Mouse (Mus musculus) brown adipose tissue, adult 24 weeks (tissue): ENCODE data around the gene Pin1. TPM values are rescaled to one million over a fixed set of nuclear protein-coding genes. Genes with fewer than 3 reads are reported as not detected.
"Not testable (repeated sequence)": the region's sequence is repeated elsewhere in the genome, so short reads cannot be mapped to it uniquely, and the experiment has no call there.

Experiments
- H3K27ac ChIP-seq: fragments of 200-500 bp; replicated peaks from 2 replicates; pipeline ENCODE4 v1.5.1; 2012; ENCODE audit warnings: low read depth, mild to moderate bottlenecking, low read length
- H3K4me1 ChIP-seq: fragments of 200-500 bp; 2 replicates; pipeline ENCODE4 v1.6.1; 2012; ENCODE audit warnings: low read length, mixed read lengths; ENCODE audit not compliant: control insufficient read depth, insufficient read depth, insufficient read length
- H3K4me3 ChIP-seq: fragments of 200-500 bp; 2 replicates; pipeline ENCODE4 v1.5.1; 2012; ENCODE audit warnings: low read depth, mild to moderate bottlenecking, low read length, moderate library complexity; ENCODE audit not compliant: insufficient read depth
- polyA plus RNA-seq: library from polyadenylated mRNA; stranded (reverse); fragments of >200 nt; gene quantifications from 2 replicates; pipeline ENCODE4 v1.2.4, GENCODE M21; 2012; ENCODE audit not compliant: missing spikeins, insufficient read depth, insufficient read length

The Pin1 gene
- polyA plus RNA-seq, 1 experiment: 17.2 TPM

DNA sequence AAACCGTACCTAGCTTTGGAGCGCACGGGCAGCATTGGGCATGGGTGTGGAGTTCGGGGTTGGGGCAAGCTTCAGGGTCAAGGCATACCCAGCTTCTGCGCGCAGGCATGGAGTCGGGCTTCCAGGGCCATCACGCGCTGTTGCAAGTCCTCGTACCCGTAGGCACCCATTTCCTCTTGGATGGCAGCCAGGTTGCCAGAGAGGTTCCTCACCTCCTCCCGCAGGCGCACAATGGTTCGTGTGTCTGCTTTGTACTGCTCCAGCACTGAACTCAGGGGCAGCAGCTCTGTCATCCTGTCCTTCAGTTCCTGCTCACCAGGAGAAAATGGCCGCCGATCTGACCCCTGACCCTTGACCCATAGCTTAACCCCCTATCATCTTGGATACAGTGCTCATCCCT is 20.2 kb downstream of the Pin1 start:
- Histone ChIP-seq H3K4me3 (no peak overlapping the region), H3K27ac (no peak overlapping the region), H3K4me1 (no peaks in the 10 kb centered on the region)

DNA sequence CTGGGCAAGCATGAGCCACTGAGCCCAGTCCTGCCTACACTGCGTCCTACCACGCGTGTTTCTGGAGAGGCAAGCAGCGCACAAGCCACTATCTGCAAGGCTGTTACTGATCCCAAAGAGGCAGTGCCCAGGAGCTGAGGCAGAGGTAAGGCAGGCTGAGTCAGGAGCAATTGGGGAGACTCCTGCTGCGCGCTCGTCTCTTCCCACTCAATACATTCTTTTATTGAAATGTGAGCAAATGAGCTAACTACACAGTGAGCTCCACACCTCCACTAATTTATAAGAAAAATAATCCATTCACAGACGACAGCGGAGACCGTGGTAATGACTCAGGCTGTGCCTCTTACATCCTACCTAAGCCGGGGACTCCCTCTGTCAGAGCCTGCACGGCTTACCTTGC is 26.0 kb downstream of the Pin1 start:
- no peak overlapping the region for H3K27ac ChIP-seq
- H3K4me3 ChIP-seq: no peak overlapping the region
- H3K4me1 ChIP-seq: no peaks in the 10 kb centered on the region

DNA sequence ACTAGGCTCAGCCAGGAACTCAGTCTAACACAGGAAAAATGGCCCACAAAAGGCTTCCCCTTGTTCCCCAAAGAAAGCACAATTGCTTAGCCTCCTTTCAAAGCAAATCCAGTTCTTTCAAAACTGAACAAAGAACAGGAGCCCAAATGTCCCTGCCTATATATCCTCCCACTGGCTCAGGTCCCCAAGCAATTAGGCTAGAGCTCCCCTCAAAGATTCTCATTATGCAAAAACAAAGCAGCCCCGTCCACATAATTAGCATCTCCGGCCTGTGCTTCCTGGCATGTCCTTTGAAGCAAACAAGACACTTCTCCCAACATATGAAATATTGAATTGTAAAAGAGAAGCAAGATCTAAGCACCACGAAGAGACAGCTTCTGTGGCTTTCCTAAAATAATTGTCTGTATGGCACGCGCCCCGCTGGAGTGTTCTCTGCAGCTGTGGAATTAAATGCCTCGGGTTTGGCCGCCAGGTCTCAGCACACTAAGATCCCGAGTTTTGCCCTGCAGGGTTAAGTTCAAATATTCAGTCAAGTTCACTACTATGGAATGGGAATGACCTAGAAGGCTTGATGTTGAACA is 28.6 kb downstream of the Pin1 start:
- H3K4me1 ChIP-seq: no peaks in the 10 kb centered on the region
- no peak overlapping the region for H3K4me3 ChIP-seq
- no peak overlapping the region for H3K27ac ChIP-seq

DNA sequence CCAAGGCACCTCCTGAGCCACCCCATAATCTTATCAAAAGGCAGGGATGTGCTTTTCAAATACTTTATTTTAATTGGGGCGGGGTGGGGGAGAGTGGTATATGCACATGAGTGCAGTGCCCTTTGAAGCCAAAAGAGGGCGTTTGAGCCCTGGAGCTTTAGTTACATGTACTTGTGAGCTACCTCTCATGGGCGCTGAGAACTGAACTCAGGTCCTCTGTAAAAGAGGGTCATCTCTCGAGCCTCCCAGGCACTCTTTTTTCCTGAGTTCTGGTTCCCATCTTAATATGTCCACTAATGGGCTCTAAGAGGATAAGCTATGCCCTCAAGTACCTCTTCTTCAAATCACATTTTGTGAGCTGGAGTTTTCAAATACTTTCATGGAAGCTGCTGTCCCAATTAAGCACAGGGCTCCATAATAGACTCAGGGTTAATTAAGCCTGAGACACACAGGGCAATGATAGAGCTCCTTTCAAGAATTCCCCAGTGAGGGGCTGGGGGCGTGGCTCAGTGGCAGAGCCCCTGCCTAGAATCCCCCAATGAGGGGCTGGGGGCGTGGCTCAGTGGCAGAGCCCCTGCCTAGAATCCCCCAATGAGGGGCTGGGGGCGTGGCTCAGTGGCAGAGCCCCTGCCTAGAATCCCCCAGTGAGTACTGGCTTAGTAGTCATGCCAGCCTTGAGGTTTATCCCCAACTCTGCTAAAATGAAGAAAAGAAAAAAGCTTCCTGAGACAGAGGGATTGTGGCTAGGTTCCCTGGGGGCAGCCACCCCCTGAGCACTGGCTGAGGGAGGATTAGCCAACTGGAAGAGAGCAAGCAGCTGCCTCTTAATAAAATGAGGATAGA is 29.9 kb downstream of the Pin1 start:
- H3K4me3 ChIP-seq: no peak overlapping the region

DNA sequence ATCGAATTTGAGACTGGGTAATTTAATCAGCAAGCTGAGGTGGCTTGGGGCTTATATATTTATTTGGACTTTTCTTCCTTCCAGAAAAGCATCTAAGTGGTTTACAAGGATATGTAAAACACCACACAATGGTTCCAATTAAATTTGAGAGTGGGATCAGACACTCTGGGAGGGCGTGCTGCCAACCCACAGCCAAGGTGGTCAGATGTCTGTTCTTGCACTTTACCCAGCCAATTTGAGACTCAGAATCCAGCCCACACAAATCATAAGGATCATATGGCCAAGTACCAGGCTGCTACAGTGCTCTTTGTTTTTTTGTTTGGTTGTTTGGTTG is 30.5 kb downstream of the Pin1 start:
- no peak overlapping the region for H3K27ac ChIP-seq
- no peaks in the 10 kb centered on the region for H3K4me1 ChIP-seq
- no peak overlapping the region for H3K4me3 ChIP-seq

More for the DNA sequence above, 29.9 kb downstream of the Pin1 start:
- Histone ChIP-seq H3K27ac (no peak overlapping the region), H3K4me1 (no peaks in the 10 kb centered on the region)

DNA sequence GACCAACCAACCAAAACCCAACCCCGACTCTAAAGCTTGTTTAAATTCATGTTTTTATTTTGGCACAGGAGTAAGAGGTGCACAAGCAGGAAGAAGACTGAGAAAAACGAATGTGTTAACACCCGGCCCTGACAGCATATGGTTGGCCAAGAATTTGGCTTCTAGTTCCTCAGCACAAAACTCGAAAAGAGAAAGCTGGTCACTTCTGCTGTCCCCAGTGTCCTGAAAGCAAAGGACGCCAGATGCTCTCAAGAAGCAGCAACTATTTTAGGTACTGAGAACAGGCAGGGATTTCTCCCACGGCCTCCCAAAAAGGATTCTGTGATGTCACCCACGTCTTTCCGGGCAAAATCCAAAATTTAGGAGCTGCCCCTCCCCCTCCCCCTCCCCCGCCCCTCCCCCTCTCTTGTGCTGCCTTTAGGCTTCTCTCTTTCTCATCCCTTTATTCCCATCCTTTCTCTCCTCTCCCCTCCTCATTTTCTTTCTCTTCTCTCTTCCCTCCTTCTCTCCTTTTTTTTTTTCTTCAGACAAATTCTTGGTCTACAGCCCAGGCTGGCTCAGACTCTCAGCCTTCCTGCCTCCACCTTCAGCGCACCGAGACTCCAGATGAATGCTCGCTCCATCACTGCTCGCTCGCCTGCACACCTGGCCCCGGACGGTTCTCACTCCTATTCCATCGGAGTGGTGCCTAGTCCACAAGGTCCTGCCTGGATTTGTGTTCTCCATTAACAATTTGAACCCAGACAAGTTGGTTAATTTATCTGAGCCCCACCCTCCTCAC is 33.4 kb downstream of the Pin1 start:
- Histone ChIP-seq H3K27ac (no peak overlapping the region), H3K4me1 (no peaks in the 10 kb centered on the region), H3K4me3 (no peak overlapping the region)

DNA sequence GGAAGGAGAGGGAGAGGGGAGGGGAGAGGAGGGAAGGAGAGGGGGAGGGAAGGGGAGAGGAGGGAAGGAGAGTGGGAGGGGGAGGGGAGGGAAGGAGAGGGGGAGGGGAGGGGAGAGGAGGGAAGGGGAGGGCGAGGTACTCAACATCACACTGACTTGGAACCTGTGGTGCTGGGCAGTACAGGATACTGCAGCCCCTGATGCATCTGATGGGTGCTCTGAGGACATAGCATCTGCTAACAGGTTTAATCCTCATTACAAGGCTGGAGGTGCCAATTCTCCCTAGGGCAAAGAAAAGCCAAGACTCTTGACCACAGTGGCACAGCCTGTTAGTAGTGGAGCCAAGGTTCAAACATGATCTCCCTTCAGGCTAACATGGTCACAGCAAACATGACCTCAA is 37.5 kb downstream of the Pin1 start:
- no peak overlapping the region for H3K4me3 ChIP-seq
- H3K4me1 ChIP-seq: no peaks in the 10 kb centered on the region
- no peak overlapping the region for H3K27ac ChIP-seq

DNA sequence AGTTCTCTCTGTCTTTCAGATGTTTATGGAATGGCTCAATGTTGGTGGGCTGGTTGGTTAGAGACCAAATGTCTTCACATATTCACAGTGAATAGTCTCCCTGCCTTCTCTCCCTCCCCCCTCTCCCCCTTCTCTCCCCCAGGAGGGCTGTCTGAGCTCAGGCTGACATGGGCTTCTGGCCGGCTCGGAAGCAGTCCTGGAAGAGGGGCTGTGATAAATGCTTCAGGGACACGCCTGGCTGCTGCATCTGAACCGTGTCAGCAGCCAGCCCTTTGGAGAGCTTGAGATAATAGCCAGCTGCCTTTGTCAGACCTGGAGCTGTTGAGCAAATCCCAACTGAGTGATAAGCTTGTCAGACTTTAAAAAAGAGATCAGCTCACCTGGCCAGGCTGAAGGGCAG is 38.0 kb downstream of the Pin1 start:
- no peak overlapping the region for H3K27ac ChIP-seq
- H3K4me1 ChIP-seq: no peaks in the 10 kb centered on the region
- H3K4me3 ChIP-seq: no peak overlapping the region

DNA sequence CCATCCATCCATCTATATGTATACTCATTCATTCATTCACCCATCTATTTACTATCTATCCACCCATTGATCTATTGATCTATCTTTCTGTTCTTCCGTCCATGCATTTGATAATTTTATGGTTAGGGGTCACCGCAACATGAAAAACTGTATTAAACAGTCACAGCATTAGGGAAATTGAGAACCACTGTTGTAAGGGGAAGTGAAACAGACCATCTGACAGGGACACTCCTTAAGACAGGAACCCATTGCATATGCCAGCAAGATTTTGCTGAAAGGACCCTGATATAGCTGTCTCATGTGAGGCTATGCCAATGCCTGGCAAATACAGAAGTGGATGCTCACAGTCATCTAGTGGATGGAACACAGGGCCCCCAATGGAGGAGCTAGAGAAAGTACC is 38.6 kb downstream of the Pin1 start:
- not testable (repeated sequence) for H3K4me1 ChIP-seq, H3K27ac ChIP-seq, H3K4me3 ChIP-seq

DNA sequence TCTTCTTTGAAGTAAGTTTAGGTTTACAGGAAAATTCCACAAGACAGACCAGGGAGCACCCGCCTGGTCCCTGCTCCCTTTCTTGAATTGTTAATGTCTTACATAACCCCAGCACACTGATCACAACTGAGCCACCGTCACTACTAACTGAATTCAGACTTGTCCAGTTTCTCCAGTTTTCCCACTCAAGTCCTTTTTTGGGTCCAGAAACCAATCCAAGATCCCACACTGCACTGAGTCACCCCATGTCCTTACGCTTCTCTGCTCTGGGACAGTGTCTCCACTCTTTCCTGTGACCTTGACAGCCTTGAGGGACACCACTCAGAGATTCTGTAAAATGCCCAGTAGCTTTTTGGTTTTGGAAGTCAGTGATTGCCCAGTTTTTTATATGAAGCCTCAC is 41.0 kb downstream of the Pin1 start:
- H3K4me3 ChIP-seq: no peak overlapping the region
- no peaks in the 10 kb centered on the region for H3K4me1 ChIP-seq
- H3K27ac ChIP-seq: no peak overlapping the region

DNA sequence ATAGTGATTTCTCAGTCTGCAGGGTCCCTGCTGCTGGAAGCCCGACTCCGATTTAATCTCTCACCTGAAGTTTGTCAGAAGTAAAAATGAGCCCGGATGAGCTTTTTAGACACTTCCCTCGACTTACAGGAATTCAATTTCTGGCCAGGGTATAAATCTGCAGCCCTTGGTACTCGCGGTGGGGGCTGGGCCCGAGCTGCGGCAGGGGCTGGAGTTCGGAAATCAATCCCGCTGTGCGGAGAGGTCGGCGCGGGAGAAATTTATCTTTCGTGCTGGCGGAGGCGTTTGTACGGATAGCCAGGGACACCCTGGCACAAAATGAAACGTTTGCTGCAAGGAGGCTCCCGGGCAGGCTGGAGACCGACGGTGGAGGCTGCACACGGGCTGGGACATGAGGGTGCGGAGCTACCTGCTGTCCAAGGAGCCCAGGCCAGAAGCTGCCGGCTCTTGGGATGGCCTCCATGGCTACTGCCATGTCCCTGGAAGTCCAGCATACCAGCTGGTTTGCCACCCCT is 42.9 kb downstream of the Pin1 start:
- Histone ChIP-seq H3K27ac (no peak overlapping the region), H3K4me1 (no peaks in the 10 kb centered on the region), H3K4me3 (peak overlapping the region; percentile 17; the same call in 1 of the 2 replicates)

DNA sequence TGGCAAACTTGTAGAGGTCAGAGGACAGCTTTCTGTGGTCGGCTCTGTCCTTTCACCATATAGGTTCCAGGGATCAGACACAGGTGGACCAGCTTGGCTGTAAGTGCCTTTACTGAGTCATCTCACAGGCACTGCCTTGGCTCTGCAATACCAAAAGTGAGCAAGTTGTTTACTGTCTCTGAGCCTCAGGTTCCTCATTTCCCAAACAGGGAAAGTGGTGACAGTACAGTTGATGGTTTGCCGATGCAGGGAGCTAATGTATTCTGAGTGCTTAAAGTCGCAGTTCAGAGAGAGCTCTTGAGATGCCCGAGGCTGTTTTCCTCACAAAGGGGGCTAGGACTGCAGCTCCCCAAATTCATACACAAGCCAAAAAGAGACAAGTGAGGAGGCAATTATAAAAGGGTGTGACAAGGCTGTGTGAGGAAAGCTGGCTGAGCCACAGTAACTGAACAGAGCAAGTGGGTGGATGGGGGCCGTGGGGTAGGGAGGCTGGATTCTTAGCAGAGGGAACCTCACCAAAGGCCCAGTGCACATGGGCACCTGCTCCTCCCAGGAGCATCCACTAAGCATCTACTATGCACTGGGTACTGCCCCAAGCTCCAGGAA is 44.3 kb downstream of the Pin1 start:
- no peak overlapping the region for H3K27ac ChIP-seq
- H3K4me3 ChIP-seq: no peak overlapping the region
- no peaks in the 10 kb centered on the region for H3K4me1 ChIP-seq

DNA sequence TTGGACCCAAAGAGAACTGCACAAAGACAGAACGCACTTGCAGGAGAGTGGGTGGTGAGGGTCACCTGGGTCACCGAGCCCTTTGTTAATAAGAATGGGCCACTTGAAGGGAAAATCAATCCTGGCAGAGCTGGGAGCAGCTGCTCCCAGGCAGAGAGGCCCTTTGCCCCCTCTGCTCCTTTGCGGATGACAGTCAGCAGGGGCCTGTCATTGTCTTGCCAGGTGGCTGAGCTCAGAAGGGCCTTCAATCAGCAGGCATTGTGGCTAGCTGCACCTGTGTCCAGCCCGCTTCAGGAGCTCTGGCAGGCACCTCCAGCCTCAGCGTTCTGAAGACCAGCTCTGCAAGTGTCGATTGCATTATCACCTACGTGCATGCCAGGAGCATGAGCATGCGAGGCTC is 45.6 kb downstream of the Pin1 start:
- no peaks in the 10 kb centered on the region for H3K4me1 ChIP-seq
- no peak overlapping the region for H3K27ac ChIP-seq
- H3K4me3 ChIP-seq: no peak overlapping the region

DNA sequence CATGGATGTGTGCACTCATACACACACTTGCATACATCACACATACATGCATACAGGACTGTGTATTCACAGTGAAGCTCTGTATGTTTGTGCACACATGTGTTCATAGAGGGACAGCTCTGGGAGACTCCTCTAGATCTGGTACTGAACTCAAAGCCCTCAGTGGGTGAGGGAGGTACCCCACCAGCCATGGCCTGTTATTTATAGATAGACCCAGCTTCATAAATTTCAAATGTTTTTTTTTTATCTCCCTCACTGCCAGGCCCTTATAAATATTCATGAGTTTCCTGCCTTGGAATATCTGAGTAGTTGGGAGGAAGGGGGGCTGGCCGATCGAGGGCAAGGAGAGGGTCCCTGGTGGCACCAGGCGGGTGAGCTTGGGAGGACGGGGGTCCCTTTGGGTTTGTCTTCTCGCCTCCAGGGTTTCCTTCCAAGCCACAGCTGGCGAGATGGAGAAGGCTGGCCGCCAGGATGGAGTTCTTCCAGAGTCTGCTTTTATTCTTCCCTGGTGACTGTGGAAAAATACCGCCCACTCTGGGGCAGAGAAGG is 52.0 kb downstream of the Pin1 start:
- no peak overlapping the region for H3K4me3 ChIP-seq
- H3K27ac ChIP-seq: no peak overlapping the region
- H3K4me1 ChIP-seq: no peaks in the 10 kb centered on the region

DNA sequence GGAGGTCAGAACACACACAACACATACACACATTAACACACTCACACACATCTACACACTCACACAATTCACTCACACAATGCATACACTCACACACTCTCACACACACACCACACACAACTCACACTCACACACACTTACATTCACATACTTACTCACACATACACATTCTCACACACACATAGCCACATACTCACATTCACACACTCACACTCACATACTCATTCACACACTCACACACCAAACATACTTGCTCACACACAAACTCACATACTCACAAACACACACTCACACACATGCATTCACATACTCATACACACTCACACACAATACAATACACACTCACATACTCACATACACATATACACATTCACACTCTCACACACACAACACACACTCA is 53.5 kb downstream of the Pin1 start:
- H3K4me3 ChIP-seq: no peak overlapping the region

More for the DNA sequence above, 53.5 kb downstream of the Pin1 start:
- Histone ChIP-seq H3K4me1 (no peaks in the 10 kb centered on the region), H3K27ac (no peak overlapping the region)
